Mouse (Mus musculus): ENCODE results near the gene Cib4.

- TF ChIP-seq CTCF (IDR thresholded peaks at IDR 0.05; ENCODE audit: borderline replicate concordance, insufficient read depth, low read length) (no peak), POLR2A (IDR thresholded peaks at IDR 0.05; ENCODE audit: low read depth, low read length) (no peak)
Measured at GRCm38 (mm10) chr5:30460155-30460554, 85.5 kb downstream of the Cib4 start.
